13 mouse cellular contexts compared by ENCODE assay signal in genomic region chr12:44462436-44462835, GRCm38 (mm10).
DNase-seq lines count a peak whose midpoint lies in the region; ATAC-seq lines count a peak whose summit lies in the region.
"Had no signal": no experiment of that assay in that cellular context is flagged by ENCODE, and none has a peak within 500 bp of the region (broad histone marks: within the 10 kb centered on the region; RNA-seq: fewer than 3 reads in every experiment).

No protein-coding gene starts in this region.

- H3K4me1 ChIP-seq in midbrain, embryonic 12.5 days, result peaks cover 7% of the 10 kb centered on the region
- H3K4me1 ChIP-seq in midbrain, embryonic 11.5 days (ENCODE audit: control insufficient read depth, insufficient read depth, low read length), result no peaks in the 10 kb centered on the region
- H3K4me1 ChIP-seq in forebrain, embryonic 12.5 days, result peaks cover 13% of the 10 kb centered on the region
- peaks cover 10% of the 10 kb centered on the region for H3K4me1 ChIP-seq in hindbrain, embryonic 16.5 days (ENCODE audit: control insufficient read depth, insufficient read depth, low read depth, low read length)
- H3K4me1 ChIP-seq: heart, embryonic 15.5 days; intestine, embryonic 15.5 days had no signal

- H3K4me2 ChIP-seq in midbrain, embryonic 12.5 days (replicated peaks), result no peak overlapping the region
- H3K4me2 ChIP-seq in midbrain, embryonic 11.5 days, result no peak overlapping the region
- H3K4me2 ChIP-seq in forebrain, embryonic 12.5 days, result no peak overlapping the region
- H3K4me2 ChIP-seq in hindbrain, embryonic 16.5 days (ENCODE audit: low read length), result peak overlapping the region; percentile 15; the same call in 1 of the 2 replicates
- H3K4me2 ChIP-seq: heart, embryonic 15.5 days; intestine, embryonic 15.5 days had no signal

- H3K4me3 ChIP-seq in midbrain, embryonic 12.5 days, result no peak overlapping the region
- H3K4me3 ChIP-seq in midbrain, embryonic 11.5 days (ENCODE audit: low read depth, low read length), result no peak overlapping the region
- no peak overlapping the region for H3K4me3 ChIP-seq in forebrain, embryonic 12.5 days (replicated peaks)
- no peak overlapping the region for H3K4me3 ChIP-seq in hindbrain, embryonic 16.5 days (ENCODE audit: low read length)
- H3K4me3 ChIP-seq: heart, embryonic 15.5 days; intestine, embryonic 15.5 days had no signal

- H3K27me3 ChIP-seq in midbrain, embryonic 12.5 days, result no peaks in the 10 kb centered on the region
- H3K27me3 ChIP-seq in midbrain, embryonic 11.5 days (ENCODE audit: control insufficient read depth, insufficient read depth, low read length), result no peaks in the 10 kb centered on the region
- H3K27me3 ChIP-seq in forebrain, embryonic 12.5 days, result no peaks in the 10 kb centered on the region
- H3K27me3 ChIP-seq in hindbrain, embryonic 16.5 days (replicated peaks; ENCODE audit: control insufficient read depth, insufficient read depth, low read length), result no peaks in the 10 kb centered on the region
- H3K27me3 ChIP-seq: heart, embryonic 15.5 days; intestine, embryonic 15.5 days had no signal

- H3K9me3 ChIP-seq in midbrain, embryonic 12.5 days, result no peaks in the 10 kb centered on the region
- no peaks in the 10 kb centered on the region for H3K9me3 ChIP-seq in midbrain, embryonic 11.5 days (ENCODE audit: control insufficient read depth, low read length)
- no peaks in the 10 kb centered on the region for H3K9me3 ChIP-seq in forebrain, embryonic 12.5 days
- no peaks in the 10 kb centered on the region for H3K9me3 ChIP-seq in hindbrain, embryonic 16.5 days (ENCODE audit: control insufficient read depth, low read length)
- H3K9me3 ChIP-seq: heart, embryonic 15.5 days; intestine, embryonic 15.5 days had no signal

- 61% methylated on average over 4 of the region's 4 CpGs for WGBS in midbrain, embryonic 12.5 days
- WGBS in midbrain, embryonic 11.5 days, result 52% methylated on average over 4 of the region's 4 CpGs
- WGBS in forebrain, embryonic 12.5 days, result 43% methylated on average over 4 of the region's 4 CpGs
- WGBS in hindbrain, embryonic 16.5 days, result 21% methylated on average over 4 of the region's 4 CpGs

- DNase-seq in midbrain, embryonic 11.5 days (ENCODE audit: low spot score, missing footprints), result no peak
- peak; percentile 48 for DNase-seq in retina, postnatal 1 day
- DNase-seq in lung, postnatal 14 days, result no peak
- DNase-seq in adrenal gland, adult 2 months, result no peak
- DNase-seq: adrenal gland, postnatal 10 days; gastrocnemius, postnatal 14 days; layer of hippocampus, adult 9-11 months; lung, adult 18-20 months had no signal

- no peaks in the 10 kb centered on the region for H3K36me3 ChIP-seq in midbrain, embryonic 12.5 days
- no peaks in the 10 kb centered on the region for H3K36me3 ChIP-seq in midbrain, embryonic 11.5 days (ENCODE audit: control insufficient read depth, insufficient read depth, low read length)
- no peaks in the 10 kb centered on the region for H3K36me3 ChIP-seq in forebrain, embryonic 12.5 days (replicated peaks)
- H3K36me3 ChIP-seq in hindbrain, embryonic 16.5 days (ENCODE audit: control insufficient read depth, insufficient read depth, low read length), result no peaks in the 10 kb centered on the region
- H3K36me3 ChIP-seq: heart, embryonic 15.5 days; intestine, embryonic 15.5 days had no signal

- ATAC-seq in midbrain, embryonic 12.5 days (ENCODE audit: low FRiP score, low read depth), result peak; percentile 41; the same call in 1 of the 2 replicates
- no peak for ATAC-seq in midbrain, embryonic 11.5 days (ENCODE audit: low FRiP score)
- ATAC-seq in forebrain, embryonic 12.5 days (ENCODE audit: low FRiP score), result peak; percentile 58
- peak; percentile 92 for ATAC-seq in hindbrain, embryonic 16.5 days
- ATAC-seq: intestine, embryonic 15.5 days had no signal

- H3K27ac ChIP-seq in midbrain, embryonic 12.5 days (replicated peaks), result peak overlapping the region; percentile 56
- no peak overlapping the region for H3K27ac ChIP-seq in midbrain, embryonic 11.5 days (ENCODE audit: low read depth, low read length)
- H3K27ac ChIP-seq in forebrain, embryonic 12.5 days, result peak overlapping the region; percentile 56; the same call in 1 of the 2 replicates
- peak overlapping the region; percentile 72 for H3K27ac ChIP-seq in hindbrain, embryonic 16.5 days (ENCODE audit: low read depth, low read length)
- H3K27ac ChIP-seq: heart, embryonic 15.5 days; intestine, embryonic 15.5 days had no signal

- H3K9ac ChIP-seq in midbrain, embryonic 12.5 days (replicated peaks), result no peak overlapping the region
- no peak overlapping the region for H3K9ac ChIP-seq in midbrain, embryonic 11.5 days (ENCODE audit: low read length)
- H3K9ac ChIP-seq in forebrain, embryonic 12.5 days, result no peak overlapping the region
- H3K9ac ChIP-seq in hindbrain, embryonic 16.5 days (ENCODE audit: low read depth, low read length), result peak overlapping the region; percentile 35; the same call in 1 of the 2 replicates
- H3K9ac ChIP-seq: heart, embryonic 15.5 days; intestine, embryonic 15.5 days had no signal
